Mouse (Mus musculus) layer of hippocampus, adult 11-12 months (tissue): Measurements from ENCODE around the gene Pomgnt2.
"Not testable (repeated sequence)": the region's sequence is repeated elsewhere in the genome, so short reads cannot be mapped to it uniquely, and the experiment has no call there.

Experiments
- DNase-seq: peaks from one replicate; pipeline ENCODE4 v3.0.0; 2022; ENCODE audit warnings: low spot score

The Pomgnt2 gene

DNA sequence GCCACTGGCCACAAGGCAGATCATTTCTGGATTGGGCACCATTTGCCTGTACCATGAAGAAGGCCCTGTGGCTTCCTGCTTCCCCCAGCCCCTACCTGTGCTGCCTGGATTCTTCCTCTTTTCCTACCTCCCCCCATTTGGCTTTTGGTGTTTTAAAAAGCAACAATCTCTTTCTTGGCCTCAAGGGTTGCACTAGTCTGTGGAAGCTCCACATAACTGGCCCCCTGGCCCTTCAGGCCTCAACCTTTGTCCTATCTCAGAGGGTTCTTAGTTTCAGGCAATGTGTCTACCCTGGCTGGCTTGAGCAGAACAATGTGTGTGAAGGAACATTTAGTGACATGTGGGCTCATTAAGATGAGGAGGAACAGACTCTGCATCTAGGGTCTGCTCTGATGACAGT lies at the start of gene Pomgnt2:
Pomgnt2 (minus strand) TSS at position 101 of the 400 bp plus-strand sequence.
- no peak for DNase-seq

DNA sequence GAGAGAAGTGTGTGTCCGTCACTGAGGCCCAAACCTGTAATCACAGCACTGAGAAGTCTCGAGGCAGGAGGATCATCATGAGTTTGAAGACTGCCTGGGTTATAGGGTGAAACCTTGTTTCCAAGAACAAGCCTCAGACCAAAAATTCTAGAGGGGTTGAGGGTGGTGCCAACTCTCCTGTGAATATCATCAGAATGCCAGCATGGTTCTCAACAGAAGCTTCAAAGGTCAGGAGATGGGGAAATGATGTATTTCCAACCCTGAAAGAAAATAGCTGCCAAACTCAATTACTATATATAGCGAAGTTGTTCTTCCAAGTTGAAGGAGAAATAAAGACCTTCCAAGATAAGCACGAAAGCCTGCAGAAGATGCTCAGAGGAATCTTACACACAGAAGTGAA lies 42.9 kb upstream of the Pomgnt2 start:
- DNase-seq = no peak

DNA sequence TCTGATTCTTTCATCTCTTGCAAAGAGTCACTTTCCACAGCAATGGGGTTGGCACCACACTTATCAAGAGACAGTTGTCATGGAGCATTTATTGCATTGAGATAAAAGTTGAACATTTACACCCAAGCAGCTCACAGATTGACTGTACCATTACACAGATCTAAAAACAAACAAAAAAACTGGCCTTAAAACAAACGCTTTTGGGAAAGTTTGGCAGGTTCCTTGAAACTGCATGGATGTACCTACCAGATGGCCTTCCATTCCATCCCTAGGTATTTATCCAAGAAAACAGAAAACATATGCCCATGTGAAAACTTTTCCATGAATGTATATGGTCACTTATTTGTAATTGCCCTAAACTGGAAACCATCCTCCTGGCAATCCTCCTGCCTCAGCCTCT lies 41.7 kb upstream of the Pomgnt2 start:
- no peak for DNase-seq

DNA sequence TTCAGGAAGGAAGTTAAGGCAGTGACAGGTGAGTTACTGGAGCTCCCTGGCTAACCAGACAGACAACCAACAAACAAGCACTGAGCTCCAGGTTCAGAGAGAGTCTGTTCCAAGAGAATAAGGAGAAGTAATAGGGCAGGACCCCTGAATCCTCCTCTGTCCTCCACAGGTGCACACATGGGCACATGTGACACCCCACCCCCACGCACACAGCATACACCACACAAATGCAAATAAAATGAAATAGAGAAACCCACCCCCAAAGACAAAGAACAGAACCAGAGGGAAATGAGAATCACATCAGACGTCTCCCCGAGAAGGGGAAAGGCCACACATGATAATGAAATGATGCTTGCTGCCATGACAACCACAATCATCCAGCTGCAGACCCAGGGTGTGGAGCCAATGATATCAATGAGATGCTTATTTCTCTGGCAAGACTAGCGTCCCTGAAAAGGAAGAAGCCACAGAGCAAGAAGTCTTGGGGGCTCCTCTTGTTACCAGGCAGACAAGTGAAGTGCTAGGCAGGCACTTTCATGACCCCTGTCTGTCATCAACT lies 39.7 kb upstream of the Pomgnt2 start:
- DNase-seq = no peak

DNA sequence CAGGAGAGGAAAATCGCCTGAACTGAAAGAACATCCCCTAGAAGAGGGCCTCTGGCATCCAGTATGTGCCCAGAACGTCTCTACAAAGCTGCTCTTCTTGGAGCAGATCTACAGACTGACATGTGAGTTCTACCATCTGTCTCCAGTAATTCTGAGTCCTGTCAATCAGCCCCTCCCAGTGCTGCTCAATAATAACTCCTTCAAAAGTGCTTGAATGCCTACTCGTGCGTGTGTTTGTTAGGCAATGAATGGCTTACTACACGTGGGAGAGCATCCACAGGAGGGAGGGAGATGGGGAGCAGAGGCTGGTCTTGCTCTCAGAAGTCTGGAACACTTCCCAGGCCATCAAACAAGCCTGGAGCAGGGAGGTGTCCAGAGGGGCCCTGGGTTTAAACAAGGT lies 38.9 kb upstream of the Pomgnt2 start:
- peak; percentile 12 for DNase-seq

DNA sequence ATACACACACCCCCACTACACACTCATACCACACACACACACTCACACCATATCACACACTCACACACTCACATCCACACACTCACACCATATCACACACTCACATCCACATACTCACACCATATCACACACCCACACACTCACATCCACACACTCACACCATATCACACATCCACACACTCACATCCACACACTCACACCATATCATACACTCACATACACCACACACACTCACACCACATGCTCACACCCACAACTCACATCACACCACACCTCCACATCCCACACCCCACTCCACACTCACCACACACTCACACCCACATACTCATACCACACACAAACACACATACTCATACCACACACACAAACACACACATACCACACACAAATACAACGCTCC lies 38.0 kb upstream of the Pomgnt2 start:
- DNase-seq = no peak

DNA sequence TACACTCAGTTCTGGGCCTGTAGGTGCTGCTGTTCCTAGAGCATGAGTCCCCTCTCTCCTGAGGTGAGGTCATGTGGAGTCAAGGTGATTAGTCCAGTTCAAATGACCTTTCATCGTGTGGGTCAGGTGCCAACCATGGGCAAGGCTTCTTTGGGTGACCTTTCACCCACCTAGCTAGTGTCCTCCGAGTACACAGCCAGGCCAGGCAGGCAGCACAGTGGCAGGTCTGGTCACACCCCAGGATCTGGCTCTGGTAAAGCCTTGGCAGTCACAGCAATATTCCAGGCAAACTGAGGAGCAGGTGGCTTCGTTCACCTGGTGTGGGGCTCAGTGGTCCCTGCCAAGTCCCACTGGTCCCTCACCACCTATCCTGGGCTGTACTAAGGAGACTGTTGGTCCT lies 35.2 kb upstream of the Pomgnt2 start:
- DNase-seq = no peak

DNA sequence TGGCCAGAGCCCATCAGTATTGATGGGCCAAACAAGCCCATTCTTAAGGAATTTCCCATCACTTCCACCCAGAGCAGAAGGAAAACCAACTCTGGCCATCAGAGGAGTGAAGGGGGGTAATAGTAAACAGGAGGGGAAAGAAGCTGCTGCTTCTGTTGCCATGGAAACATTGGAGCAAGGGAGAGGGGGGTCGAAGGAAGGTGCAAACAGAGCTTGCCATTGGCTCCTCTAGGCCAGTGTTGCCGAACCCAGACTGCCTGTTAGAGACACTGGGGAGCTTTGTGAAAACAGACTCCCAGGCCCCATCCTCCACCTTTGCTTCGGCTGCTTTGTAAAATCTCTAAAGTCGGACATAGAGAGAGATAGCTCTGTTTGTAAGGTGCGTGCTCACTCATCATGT lies 33.8 kb upstream of the Pomgnt2 start:
- no peak for DNase-seq

DNA sequence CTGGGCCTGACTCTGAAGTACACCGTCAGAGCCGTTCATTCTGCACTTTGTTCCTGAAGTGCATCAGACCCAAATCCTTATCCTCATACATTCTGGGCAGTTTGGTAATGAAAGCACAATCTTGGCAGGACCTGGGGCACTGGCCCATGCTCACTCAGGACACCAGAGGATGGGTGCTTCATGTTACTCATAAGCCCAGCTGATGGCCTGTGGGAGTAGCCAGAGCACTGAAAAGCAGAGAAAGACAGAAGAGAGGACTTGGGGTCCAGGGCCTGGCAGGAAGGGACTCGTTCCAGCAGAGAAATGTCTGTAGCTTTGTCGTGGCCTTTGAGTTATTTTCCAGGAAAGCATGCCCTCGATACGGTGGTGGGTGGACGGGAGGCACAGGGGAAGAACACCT lies 32.9 kb upstream of the Pomgnt2 start:
- DNase-seq = no peak

DNA sequence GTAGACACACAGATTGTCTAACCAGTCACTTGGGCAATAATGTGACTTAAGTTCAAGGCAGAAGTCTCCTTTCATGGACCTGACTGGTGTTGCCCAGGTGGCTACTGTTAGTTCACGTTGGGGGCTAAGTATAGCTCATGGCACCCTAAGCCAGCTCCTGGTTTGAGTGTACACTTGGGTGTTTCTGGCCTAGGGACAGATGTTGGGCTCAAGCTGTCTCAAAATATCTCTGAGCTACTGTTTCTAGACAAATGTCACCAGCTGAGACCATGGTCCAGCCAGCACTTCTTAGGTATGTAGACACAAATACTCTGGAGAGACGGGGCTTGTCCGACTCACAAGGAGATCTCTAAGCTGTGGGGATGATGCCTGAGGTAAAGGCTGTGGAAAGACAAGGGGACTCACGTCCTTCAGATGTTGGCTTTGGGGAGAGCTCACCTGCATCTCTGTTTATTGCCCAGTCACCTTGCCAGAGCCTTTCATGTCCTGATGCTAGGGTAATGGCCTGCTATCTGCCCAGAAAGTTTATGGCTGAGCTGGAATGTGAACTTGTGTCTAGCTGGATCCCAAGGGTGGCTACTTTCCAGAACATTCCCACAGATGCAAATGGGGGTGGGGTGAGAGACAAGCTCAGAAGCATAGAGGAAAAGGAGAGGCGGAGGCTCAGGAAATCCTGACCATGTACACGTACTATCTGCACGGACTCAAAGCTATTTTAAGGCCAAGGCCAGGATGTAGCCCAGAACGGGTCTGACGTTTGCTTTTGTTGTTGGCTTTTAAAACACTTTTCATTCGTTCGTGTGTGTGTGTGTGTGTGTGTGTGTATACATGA lies 31.2 kb upstream of the Pomgnt2 start:
- no peak for DNase-seq

DNA sequence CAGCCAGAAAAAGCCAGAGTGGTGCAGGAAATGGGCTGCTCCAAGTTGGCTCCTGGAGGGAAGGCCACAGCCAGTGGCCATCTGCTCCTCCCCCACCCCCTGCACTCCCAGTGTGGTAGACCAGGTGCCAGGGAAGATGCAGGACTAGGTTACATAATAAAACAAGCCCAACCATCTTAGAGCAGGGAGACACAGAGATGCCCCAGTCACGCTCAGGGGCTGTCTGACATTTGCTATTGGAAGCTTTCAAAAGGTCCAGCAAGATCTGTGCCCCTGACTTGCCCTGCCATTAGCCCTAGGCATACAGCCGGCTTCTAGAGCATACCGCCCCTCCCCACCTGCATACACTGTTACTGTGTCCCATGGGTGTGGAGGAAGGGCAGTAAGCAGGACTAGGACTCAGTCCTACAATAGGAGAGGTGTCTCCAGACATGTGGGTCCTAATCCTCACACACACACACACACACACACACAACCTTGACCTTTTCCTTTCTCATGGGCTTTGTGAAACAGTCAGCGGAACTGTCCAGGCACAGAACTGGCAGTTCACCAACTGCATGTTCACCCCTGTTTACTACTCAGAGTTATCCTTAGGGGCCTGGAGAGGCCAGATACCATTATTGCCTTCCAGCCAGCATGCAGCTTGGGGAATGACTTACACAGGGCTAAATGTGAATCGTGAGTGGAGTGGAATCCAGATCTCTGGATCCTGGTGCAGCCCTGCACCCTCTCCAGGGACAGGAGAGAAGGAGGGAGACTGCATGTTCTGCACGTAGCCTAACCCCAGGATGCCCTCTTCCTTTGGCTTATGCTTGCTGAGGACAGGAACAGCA lies 30.4 kb upstream of the Pomgnt2 start:
- DNase-seq = no peak

DNA sequence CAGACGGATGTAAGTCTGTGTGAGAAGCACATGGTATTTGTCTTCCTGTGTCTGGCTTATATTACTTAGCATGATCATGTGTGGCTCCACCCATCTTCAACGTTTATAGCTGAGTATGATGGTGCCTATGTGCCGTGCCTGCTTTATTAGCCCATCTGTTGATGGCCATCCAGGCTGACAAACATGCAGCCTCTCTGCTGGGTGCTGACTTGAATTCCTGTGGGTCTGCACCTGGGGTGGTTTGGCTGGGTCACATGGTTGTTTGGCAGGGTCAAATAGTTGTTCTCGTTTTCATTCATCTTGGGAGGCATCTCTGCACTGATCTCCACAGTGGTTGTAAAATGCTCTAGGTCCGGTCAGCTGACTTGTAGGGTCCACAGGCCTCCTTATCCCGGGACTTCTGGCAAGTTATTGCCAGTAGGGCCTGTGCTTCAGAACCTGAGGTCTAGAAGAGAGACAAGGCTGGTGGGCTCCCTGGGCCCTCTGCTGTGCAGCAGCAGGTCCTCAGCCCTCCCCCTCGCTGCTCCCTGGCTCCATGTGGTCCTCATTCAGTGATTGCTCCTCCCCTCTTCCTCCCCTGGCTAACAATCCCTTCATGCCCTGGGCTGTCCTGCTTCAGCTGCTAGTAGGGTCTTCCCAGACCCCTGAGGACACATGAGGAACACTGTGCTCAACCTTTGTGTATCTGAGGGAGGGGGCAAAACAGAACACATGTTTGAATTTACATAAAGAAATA lies 29.1 kb upstream of the Pomgnt2 start:
- no peak for DNase-seq

DNA sequence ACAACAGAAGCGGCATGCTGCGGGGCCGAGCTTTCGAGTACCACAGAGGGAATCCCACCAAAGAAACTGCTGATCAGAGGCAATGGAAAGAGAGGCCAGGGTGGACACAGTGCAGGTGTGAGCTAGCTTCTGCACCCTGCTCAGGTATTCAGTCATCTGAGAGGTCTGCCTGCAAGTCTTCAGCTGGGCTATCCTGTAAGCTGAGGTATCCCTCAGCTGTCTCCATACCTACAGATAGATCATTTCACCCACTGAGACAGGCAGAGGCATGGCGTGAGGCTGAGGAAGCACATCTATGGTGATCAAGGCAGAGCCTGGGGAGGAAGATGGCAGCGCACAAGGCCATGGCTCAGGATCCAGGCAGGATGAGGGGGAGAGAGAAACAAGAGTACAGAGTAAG lies 27.5 kb upstream of the Pomgnt2 start:
- DNase-seq = no peak

DNA sequence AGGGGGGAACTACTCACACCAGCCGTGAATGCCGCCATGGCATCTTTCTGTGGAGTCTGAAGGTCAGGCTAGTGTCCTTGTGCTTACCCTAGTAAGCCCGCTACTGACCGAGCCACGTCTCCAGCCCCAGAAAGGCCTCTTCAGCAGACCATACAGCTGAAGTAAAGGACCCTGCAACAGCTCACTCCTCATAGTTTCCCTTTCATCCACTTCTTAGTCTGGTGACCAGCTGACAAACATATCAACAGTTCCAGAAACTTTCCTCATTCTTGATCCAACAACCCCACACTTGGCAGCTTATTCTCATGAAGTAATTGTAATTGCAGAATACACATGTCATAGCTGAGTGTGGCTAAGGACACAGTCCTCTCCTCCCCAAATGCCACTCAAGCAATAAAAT lies 27.0 kb upstream of the Pomgnt2 start:
- no peak for DNase-seq

DNA sequence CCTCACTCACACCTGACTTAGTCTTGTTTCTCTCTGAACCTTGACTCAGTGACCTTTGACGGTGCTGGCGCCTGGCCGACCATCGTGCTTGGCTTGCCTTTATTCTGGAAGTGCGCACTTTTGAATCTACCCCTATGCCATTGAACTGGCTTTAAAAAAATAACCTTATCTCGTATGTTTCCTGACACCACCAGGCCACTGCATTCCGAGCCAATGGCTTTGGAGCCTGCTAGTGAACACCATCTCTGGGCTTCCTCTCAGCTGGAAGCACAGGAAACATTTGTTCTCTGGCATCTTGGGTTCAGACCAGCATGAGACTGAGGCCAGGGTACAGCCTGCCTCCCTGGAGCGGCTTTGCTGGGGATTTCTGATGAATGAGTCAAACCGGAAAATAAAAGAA lies 25.9 kb upstream of the Pomgnt2 start:
- peak; percentile 36 for DNase-seq

DNA sequence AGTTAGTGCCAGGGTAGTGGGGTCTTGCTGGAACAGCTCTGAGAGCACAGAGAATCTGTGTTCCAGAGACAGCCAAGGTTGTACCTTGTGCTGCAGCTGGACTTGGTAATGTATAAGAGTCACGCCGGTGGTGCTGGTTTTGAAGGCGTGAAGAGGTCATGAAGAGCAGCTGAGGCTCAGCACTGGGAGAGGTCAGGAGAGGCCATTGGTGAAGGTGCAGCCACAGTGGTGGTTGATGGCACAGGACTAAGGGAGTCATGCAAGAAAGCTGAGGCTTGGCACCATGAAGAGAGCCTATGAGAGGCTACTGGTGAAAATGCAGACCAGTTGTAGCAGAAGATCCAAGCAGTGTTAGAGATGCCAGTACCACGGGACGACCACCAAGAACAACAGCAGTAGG lies 24.7 kb upstream of the Pomgnt2 start:
- no peak for DNase-seq

DNA sequence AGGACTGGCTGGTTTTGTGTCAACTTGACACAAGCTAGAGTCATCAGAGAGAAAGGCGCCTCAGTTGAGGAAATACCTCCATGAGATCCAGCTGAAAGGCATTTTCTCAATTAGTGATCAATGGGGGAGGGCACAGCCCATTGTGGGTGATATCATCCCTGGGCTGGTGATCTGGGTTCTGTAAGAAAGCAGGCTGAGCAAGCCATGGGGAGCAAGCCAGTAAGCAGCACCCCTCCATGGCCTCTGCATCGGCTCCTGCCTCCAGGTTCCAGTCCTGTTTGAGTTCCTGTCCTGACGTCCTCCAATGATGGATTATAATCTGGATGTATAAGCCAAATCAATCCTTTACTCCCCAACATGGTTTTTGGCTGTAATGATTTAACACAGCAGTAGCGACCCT lies 24.3 kb upstream of the Pomgnt2 start:
- DNase-seq = not testable (repeated sequence)

DNA sequence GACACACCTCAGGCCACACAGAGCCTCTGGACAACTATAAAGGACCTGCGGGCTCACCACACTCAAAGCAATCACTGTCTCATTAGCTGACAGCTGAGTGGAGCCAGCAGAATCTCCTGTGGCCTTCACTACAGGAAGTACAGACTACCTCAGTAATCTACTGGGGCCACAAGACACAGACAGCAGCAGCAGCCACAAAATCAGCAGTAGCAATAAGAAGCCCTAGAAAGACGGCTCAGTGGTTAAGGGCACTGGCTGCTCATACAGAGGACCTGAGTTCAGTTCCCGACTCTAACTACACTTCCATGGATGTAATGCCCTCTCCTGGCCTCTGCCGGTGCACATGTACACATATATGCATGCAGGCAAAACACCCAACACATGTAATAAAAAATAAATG lies 23.4 kb upstream of the Pomgnt2 start:
- no peak for DNase-seq

DNA sequence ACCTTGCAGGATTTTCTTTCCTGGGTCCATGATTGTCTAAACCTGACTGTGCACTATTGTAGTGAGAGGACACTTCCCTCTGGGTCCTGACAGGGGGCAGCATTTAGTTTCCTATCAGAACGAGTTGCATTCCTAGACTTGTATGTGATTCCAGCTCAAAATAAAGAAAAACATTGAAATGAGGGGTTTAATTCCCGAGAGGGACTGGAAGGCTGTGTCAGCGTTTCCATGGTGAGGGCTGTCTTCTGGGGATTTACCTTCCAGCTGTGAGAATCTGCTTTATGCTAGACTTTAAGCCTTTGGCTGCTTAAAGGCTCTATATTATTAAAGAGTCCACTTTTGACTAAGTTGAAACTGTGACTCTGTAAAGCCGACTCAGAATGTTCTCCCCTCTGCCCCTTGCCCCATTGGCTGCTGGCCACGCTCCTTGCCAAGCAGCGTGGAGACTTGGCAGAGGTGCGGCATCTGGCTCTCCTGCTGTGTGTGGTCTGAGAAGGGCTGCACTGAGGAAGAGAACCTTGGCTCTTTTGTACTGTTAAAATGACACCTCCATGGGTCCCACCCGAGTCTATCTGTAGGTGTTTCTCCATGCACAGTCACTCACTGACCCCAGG lies 22.0 kb upstream of the Pomgnt2 start:
- peak; percentile 66 for DNase-seq

DNA sequence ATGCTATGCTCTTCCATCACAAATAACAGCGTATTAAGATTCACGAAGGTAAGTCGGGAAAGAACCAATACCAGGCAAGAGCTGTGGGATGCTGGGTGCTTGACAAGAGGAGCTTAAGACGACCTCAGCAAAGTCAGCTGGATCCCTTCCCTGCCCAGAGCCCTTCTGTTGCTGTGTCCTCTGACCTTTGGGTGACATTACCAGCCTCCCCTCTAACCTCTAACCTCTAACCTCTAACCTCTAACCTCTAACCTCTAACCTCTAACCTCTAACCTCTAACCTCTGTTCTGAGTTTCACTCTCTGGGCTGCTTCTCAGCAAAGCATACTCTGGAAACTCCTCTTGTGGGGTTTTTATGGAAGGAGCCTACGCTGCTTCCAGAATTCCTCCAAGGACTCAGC lies 21.2 kb upstream of the Pomgnt2 start:
- no peak for DNase-seq

DNA sequence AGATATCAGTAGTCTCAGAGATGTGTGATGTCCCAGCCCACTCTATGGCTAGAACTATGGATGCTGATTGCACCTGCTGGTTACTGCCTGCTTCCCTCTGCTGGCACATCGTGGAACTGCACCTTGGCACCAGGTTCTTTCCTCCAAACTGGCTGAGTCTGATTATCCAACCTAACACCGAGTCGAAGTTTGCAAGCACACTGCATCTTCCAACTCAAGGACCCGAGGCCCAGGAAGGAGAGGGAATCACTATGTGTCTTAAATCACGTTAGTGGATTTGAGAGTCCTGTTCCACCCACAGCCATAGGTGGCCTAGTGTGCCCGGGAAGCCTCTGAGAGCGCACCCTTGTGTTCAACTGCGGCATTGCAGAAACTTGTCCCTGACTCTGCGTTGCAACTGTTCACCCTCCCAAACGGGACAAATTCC lies 17.3 kb upstream of the Pomgnt2 start:
- peak; percentile 85 for DNase-seq

DNA sequence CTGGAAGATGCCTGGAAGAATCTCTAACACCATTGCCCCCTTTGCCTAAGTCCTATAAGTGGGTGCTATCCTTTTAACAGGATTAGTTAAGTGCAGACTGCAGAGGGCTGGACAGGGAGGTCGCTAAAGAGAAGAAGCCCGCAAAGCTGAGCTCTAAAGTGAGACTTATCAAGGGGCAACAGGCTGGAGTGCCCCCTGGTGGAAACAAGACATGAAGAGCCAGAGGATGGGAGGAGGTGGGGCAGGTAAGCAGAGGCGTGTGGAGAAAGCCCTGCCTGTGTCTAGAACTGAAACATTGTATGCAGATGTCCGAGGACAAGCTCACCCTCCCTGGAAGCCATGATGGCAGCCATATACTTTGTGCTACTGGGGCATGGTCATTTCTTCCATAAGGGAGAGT lies 16.7 kb upstream of the Pomgnt2 start:
- no peak for DNase-seq
